Mouse (Mus musculus): Measurements from ENCODE around the gene Lypd6b.

GRCm38 (mm10) chr2:49957449-49957848 is 170.0 kb downstream of the Lypd6b start:
- no peak for TF ChIP-seq CTCF (conservative IDR thresholded peaks at IDR 0.05; ENCODE audit: insufficient read depth, insufficient read length, low read depth, low read length)
- no peak for TF ChIP-seq POLR2A (IDR thresholded peaks at IDR 0.05; ENCODE audit: low read depth, low read length)

All from kidney, adult 2 months (tissue).